Mouse (Mus musculus): ENCODE data around the gene Metrn.

GRCm38 (mm10) chr17:25813471-25813870 is 16.5 kb upstream of the Metrn start:
- peak; percentile 56; the same call in 1 of the 2 replicates for TF ChIP-seq CTCF (IDR thresholded peaks at IDR 0.05; ENCODE audit: borderline replicate concordance, insufficient read depth, low read length)
- no peak for TF ChIP-seq POLR2A (IDR thresholded peaks at IDR 0.05; ENCODE audit: low read depth, low read length)

Measured in embryonic fibroblast, embryonic 13.5 days (primary cell).